Mouse (Mus musculus): ENCODE results near the gene Gm28729. TPM values are rescaled to one million over a fixed set of nuclear protein-coding genes. Genes with fewer than 3 reads are reported as not detected.
"Not testable (repeated sequence)": the region's sequence is repeated elsewhere in the genome, so short reads cannot be mapped to it uniquely, and the experiment has no call there.

Gene Gm28729
- polyA plus RNA-seq, 1 experiment from 2014 or later = not detected

- H3K4me2 ChIP-seq (ENCODE audit: low read depth, low read length) = no peak overlapping the region
- no peak overlapping the region for H3K27ac ChIP-seq (ENCODE audit: low read length)
- no peaks in the 10 kb centered on the region for H3K27me3 ChIP-seq (ENCODE audit: control insufficient read depth, insufficient read depth, low read length)
- H3K4me1 ChIP-seq (ENCODE audit: control insufficient read depth, insufficient read depth, low read length) = no peaks in the 10 kb centered on the region
- H3K4me3 ChIP-seq (replicated peaks; ENCODE audit: low read length) = no peak overlapping the region
- ATAC-seq (ENCODE audit: insufficient read depth, low FRiP score) = no peak
- no peak overlapping the region for H3K9ac ChIP-seq (ENCODE audit: low read length)
- H3K9me3 ChIP-seq (replicated peaks; ENCODE audit: control insufficient read depth, low read length) = no peaks in the 10 kb centered on the region
- H3K36me3 ChIP-seq (ENCODE audit: control insufficient read depth, insufficient read depth, low read length) = no peaks in the 10 kb centered on the region
- WGBS = 60% methylated on average over 3 of the region's 3 CpGs
Observed at GRCm38 (mm10) chr9:96483028-96483427, 42.0 kb downstream of the Gm28729 start.

GRCm38 (mm10) chr9:96478071-96478888, 46.8 kb downstream of the Gm28729 start, which contains the start of gene Rnf7:
Gene Rnf7, minus strand, starts transcription at chr9:96478675.
- Histone ChIP-seq H3K4me2 (ENCODE audit: low read depth, low read length) (peak within 1 kb of the TSS; percentile 66), H3K4me3 (replicated peaks; ENCODE audit: low read length) (peak within 1 kb of the TSS; percentile 82), H3K27me3 (ENCODE audit: control insufficient read depth, insufficient read depth, low read length) (no peaks in the 10 kb centered on the region), H3K9ac (ENCODE audit: low read length) (peak within 1 kb of the TSS; percentile 91), H3K36me3 (ENCODE audit: control insufficient read depth, insufficient read depth, low read length) (no peaks in the 10 kb centered on the region), H3K4me1 (ENCODE audit: control insufficient read depth, insufficient read depth, low read length) (peaks cover 10% of the 10 kb centered on the region), H3K9me3 (replicated peaks; ENCODE audit: control insufficient read depth, low read length) (no peaks in the 10 kb centered on the region), H3K27ac (ENCODE audit: low read length) (peak within 1 kb of the TSS; percentile 84)
- ATAC-seq (ENCODE audit: insufficient read depth, low FRiP score) = peak; percentile 99
- WGBS = under 1% methylated on average over 63 of the region's 74 CpGs

- Histone ChIP-seq H3K27me3 (ENCODE audit: control insufficient read depth, insufficient read depth, low read length) (no peaks in the 10 kb centered on the region), H3K36me3 (ENCODE audit: control insufficient read depth, insufficient read depth, low read length) (peaks cover 7% of the 10 kb centered on the region; the same call in 1 of the 2 replicates), H3K27ac (ENCODE audit: low read length) (no peak overlapping the region), H3K4me1 (ENCODE audit: control insufficient read depth, insufficient read depth, low read length) (peaks cover 16% of the 10 kb centered on the region), H3K9ac (ENCODE audit: low read length) (no peak overlapping the region), H3K9me3 (replicated peaks; ENCODE audit: control insufficient read depth, low read length) (no peaks in the 10 kb centered on the region), H3K4me3 (replicated peaks; ENCODE audit: low read length) (no peak overlapping the region), H3K4me2 (ENCODE audit: low read depth, low read length) (no peak overlapping the region)
- ATAC-seq (ENCODE audit: insufficient read depth, low FRiP score) = no peak
- 84% methylated on average over 3 of the region's 3 CpGs for WGBS
Observed at GRCm38 (mm10) chr9:96472356-96472755, 52.7 kb downstream of the Gm28729 start.

- H3K4me2 ChIP-seq (ENCODE audit: low read depth, low read length); H3K9ac ChIP-seq (ENCODE audit: low read length); H3K4me1 ChIP-seq (ENCODE audit: control insufficient read depth, insufficient read depth, low read length); ATAC-seq (ENCODE audit: insufficient read depth, low FRiP score); H3K9me3 ChIP-seq (replicated peaks; ENCODE audit: control insufficient read depth, low read length); H3K4me3 ChIP-seq (replicated peaks; ENCODE audit: low read length); H3K27me3 ChIP-seq (ENCODE audit: control insufficient read depth, insufficient read depth, low read length); H3K27ac ChIP-seq (ENCODE audit: low read length): not testable (repeated sequence)
- 91% methylated on average over 4 of the region's 4 CpGs for WGBS
- peaks cover 11% of the 10 kb centered on the region; the same call in 1 of the 2 replicates for H3K36me3 ChIP-seq (ENCODE audit: control insufficient read depth, insufficient read depth, low read length)
Observed at GRCm38 (mm10) chr9:96471681-96472080, 53.4 kb downstream of the Gm28729 start.

- 91% methylated on average over 8 of the region's 8 CpGs for WGBS
- Histone ChIP-seq H3K9ac (ENCODE audit: low read length) (no peak overlapping the region), H3K4me1 (ENCODE audit: control insufficient read depth, insufficient read depth, low read length) (peaks cover 8% of the 10 kb centered on the region), H3K9me3 (replicated peaks; ENCODE audit: control insufficient read depth, low read length) (no peaks in the 10 kb centered on the region), H3K27ac (ENCODE audit: low read length) (no peak overlapping the region), H3K27me3 (ENCODE audit: control insufficient read depth, insufficient read depth, low read length) (no peaks in the 10 kb centered on the region), H3K36me3 (ENCODE audit: control insufficient read depth, insufficient read depth, low read length) (peaks cover 11% of the 10 kb centered on the region; the same call in 1 of the 2 replicates), H3K4me2 (ENCODE audit: low read depth, low read length) (no peak overlapping the region), H3K4me3 (replicated peaks; ENCODE audit: low read length) (no peak overlapping the region)
- ATAC-seq (ENCODE audit: insufficient read depth, low FRiP score) = no peak
Observed at GRCm38 (mm10) chr9:96470266-96470974, 54.6 kb downstream of the Gm28729 start.

- no peak overlapping the region for H3K9ac ChIP-seq (ENCODE audit: low read length)
- H3K36me3 ChIP-seq (ENCODE audit: control insufficient read depth, insufficient read depth, low read length) = peaks cover 11% of the 10 kb centered on the region; the same call in 1 of the 2 replicates
- 61% methylated on average over 8 of the region's 8 CpGs for whole genome bisulfite sequencing
- no peak overlapping the region for H3K4me3 ChIP-seq (replicated peaks; ENCODE audit: low read length)
- no peak overlapping the region for H3K4me2 ChIP-seq (ENCODE audit: low read depth, low read length)
- H3K27me3 ChIP-seq (ENCODE audit: control insufficient read depth, insufficient read depth, low read length) = no peaks in the 10 kb centered on the region
- ATAC-seq (ENCODE audit: insufficient read depth, low FRiP score) = 0 out of 2 replicates have a peak, but pooled peaks have one; percentile 69
- H3K4me1 ChIP-seq (ENCODE audit: control insufficient read depth, insufficient read depth, low read length) = peaks cover 8% of the 10 kb centered on the region
- H3K27ac ChIP-seq (ENCODE audit: low read length) = no peak overlapping the region
- no peaks in the 10 kb centered on the region for H3K9me3 ChIP-seq (replicated peaks; ENCODE audit: control insufficient read depth, low read length)
Observed at GRCm38 (mm10) chr9:96469556-96470265, 55.4 kb downstream of the Gm28729 start.

- Histone ChIP-seq H3K36me3 (ENCODE audit: control insufficient read depth, insufficient read depth, low read length) (peaks cover 10% of the 10 kb centered on the region; the same call in 1 of the 2 replicates), H3K9ac (ENCODE audit: low read length) (no peak overlapping the region), H3K27me3 (ENCODE audit: control insufficient read depth, insufficient read depth, low read length) (no peaks in the 10 kb centered on the region), H3K4me3 (replicated peaks; ENCODE audit: low read length) (no peak overlapping the region), H3K4me1 (ENCODE audit: control insufficient read depth, insufficient read depth, low read length) (no peaks in the 10 kb centered on the region), H3K9me3 (replicated peaks; ENCODE audit: control insufficient read depth, low read length) (peaks cover 10% of the 10 kb centered on the region; the same call in 1 of the 2 replicates), H3K4me2 (ENCODE audit: low read depth, low read length) (no peak overlapping the region), H3K27ac (ENCODE audit: low read length) (no peak overlapping the region)
- ATAC-seq (ENCODE audit: insufficient read depth, low FRiP score) = no peak
- WGBS = 75% methylated on average over 10 of the region's 10 CpGs
Observed at GRCm38 (mm10) chr9:96463708-96464107, 61.4 kb downstream of the Gm28729 start.

GRCm38 (mm10) chr9:96461607-96462006, 63.5 kb downstream of the Gm28729 start:
- no peak overlapping the region for H3K4me2 ChIP-seq (ENCODE audit: low read depth, low read length)
- H3K4me3 ChIP-seq (replicated peaks; ENCODE audit: low read length) = no peak overlapping the region
- no peaks in the 10 kb centered on the region for H3K27me3 ChIP-seq (ENCODE audit: control insufficient read depth, insufficient read depth, low read length)
- H3K4me1 ChIP-seq (ENCODE audit: control insufficient read depth, insufficient read depth, low read length) = no peaks in the 10 kb centered on the region
- H3K9me3 ChIP-seq (replicated peaks; ENCODE audit: control insufficient read depth, low read length) = peaks cover 10% of the 10 kb centered on the region; the same call in 1 of the 2 replicates
- no peaks in the 10 kb centered on the region for H3K36me3 ChIP-seq (ENCODE audit: control insufficient read depth, insufficient read depth, low read length)
- H3K9ac ChIP-seq (ENCODE audit: low read length) = no peak overlapping the region
- 60% methylated on average over 1 of the region's 1 CpGs for WGBS
- H3K27ac ChIP-seq (ENCODE audit: low read length) = no peak overlapping the region
- ATAC-seq (ENCODE audit: insufficient read depth, low FRiP score) = no peak

Measured in stomach, embryonic 16.5 days (tissue).